Mouse (Mus musculus): Measurements from ENCODE around the gene Rpl29.

Gene Rpl29

GRCm38 (mm10) chr9:106454888-106455681 lies 25.8 kb downstream of the Rpl29 start:
- DNase-seq (ENCODE audit: low spot score) = no peak

- no peak for DNase-seq (ENCODE audit: low spot score)
Measured at GRCm38 (mm10) chr9:106456325-106457162, 27.3 kb downstream of the Rpl29 start.

- DNase-seq (ENCODE audit: low spot score) = no peak
Measured at GRCm38 (mm10) chr9:106457163-106457559, 27.9 kb downstream of the Rpl29 start.

GRCm38 (mm10) chr9:106457920-106458319 lies 28.7 kb downstream of the Rpl29 start:
- no peak for DNase-seq (ENCODE audit: low spot score)

- no peak for DNase-seq (ENCODE audit: low spot score)
Measured at GRCm38 (mm10) chr9:106459946-106460345, 30.7 kb downstream of the Rpl29 start.

- DNase-seq (ENCODE audit: low spot score) = peak; percentile 26
Measured at GRCm38 (mm10) chr9:106460401-106461025, 31.3 kb downstream of the Rpl29 start.

GRCm38 (mm10) chr9:106461026-106461415 lies 31.8 kb downstream of the Rpl29 start:
- no peak for DNase-seq (ENCODE audit: low spot score)

- no peak for DNase-seq (ENCODE audit: low spot score)
Measured at GRCm38 (mm10) chr9:106461641-106462429, 32.6 kb downstream of the Rpl29 start.

GRCm38 (mm10) chr9:106462430-106462800 lies 33.2 kb downstream of the Rpl29 start:
- DNase-seq (ENCODE audit: low spot score) = no peak

- no peak for DNase-seq (ENCODE audit: low spot score)
Measured at GRCm38 (mm10) chr9:106463122-106464063, 34.1 kb downstream of the Rpl29 start.

- DNase-seq (ENCODE audit: low spot score) = no peak
Measured at GRCm38 (mm10) chr9:106464751-106465541, 35.7 kb downstream of the Rpl29 start.

- DNase-seq (ENCODE audit: low spot score) = no peak
Measured at GRCm38 (mm10) chr9:106465571-106466200, 36.4 kb downstream of the Rpl29 start, which contains the start of gene Gpr62. TSS of gene Gpr62 (minus strand) at chr9:106465938.

GRCm38 (mm10) chr9:106466721-106467120 lies 37.5 kb downstream of the Rpl29 start:
- DNase-seq (ENCODE audit: low spot score) = no peak

GRCm38 (mm10) chr9:106467746-106468145 lies 38.5 kb downstream of the Rpl29 start:
- DNase-seq (ENCODE audit: low spot score) = no peak

GRCm38 (mm10) chr9:106469317-106469716 lies 40.1 kb downstream of the Rpl29 start:
- DNase-seq (ENCODE audit: low spot score) = no peak

GRCm38 (mm10) chr9:106469776-106470175 lies 40.5 kb downstream of the Rpl29 start:
- DNase-seq (ENCODE audit: low spot score) = no peak

- DNase-seq (ENCODE audit: low spot score) = no peak
Measured at GRCm38 (mm10) chr9:106470991-106471750, 41.9 kb downstream of the Rpl29 start.

GRCm38 (mm10) chr9:106471892-106472291 lies 42.6 kb downstream of the Rpl29 start:
- DNase-seq (ENCODE audit: low spot score) = peak; percentile 87

- no peak for DNase-seq (ENCODE audit: low spot score)
Measured at GRCm38 (mm10) chr9:106472321-106472720, 43.1 kb downstream of the Rpl29 start.
